Mouse (Mus musculus) cortical plate, adult 2 months (tissue): ENCODE data around the gene Npc2.

Experiments used
- CTCF ChIP-seq: fragments of 200-500 bp; IDR thresholded peaks from 2 replicates; pipeline ENCODE4 v1.5.1; 2011; ENCODE audit warnings: mild to moderate bottlenecking, control low read depth, low read length; ENCODE audit not compliant: insufficient read depth; ENCODE audit errors: extremely low read depth
- POLR2A ChIP-seq: fragments of 200-500 bp; IDR thresholded peaks from 2 replicates; pipeline ENCODE4 v1.6.1; 2011; ENCODE audit warnings: mild to moderate bottlenecking, low read length, control low read depth; ENCODE audit not compliant: insufficient read depth; ENCODE audit errors: extremely low read depth

- no peak for TF ChIP-seq CTCF
- no peak for TF ChIP-seq POLR2A
Measured at GRCm38 (mm10) chr12:84733366-84733765, 39.6 kb downstream of the Npc2 start.
